Mouse (Mus musculus) frontal cortex, adult 2 months (tissue): Measurements from ENCODE around the gene Grxcr1. TPM values are rescaled to one million over a fixed set of nuclear protein-coding genes. Genes with fewer than 3 reads are reported as not detected.

Experiments
- DNase-seq, 2 experiments: peaks; one replicate each; pipeline ENCODE4 v3.0.0; 2022; ENCODE audit warnings: low spot score in 1 of 2; ENCODE audit errors: extremely low spot score in 1 of 2
- polyA plus RNA-seq: library from polyadenylated mRNA; depleted of rRNA; stranded (reverse); fragments of >200 nt; gene quantifications from 2 replicates; pipeline ENCODE4 v1.2.3, GENCODE M21; 2012; rRNA removed

The Grxcr1 gene
- polyA plus RNA-seq, 1 experiment: not detected

- peak in 1 of 2 experiments; percentile 21 for DNase-seq
Observed at GRCm38 (mm10) chr5:68086535-68087098, 55.0 kb downstream of the Grxcr1 start.

- no peak for DNase-seq
Observed at GRCm38 (mm10) chr5:68087174-68087573, 55.5 kb downstream of the Grxcr1 start.

GRCm38 (mm10) chr5:68093085-68093484, 61.5 kb downstream of the Grxcr1 start:
- DNase-seq: no peak

- no peak for DNase-seq
Observed at GRCm38 (mm10) chr5:68097665-68098624, 66.3 kb downstream of the Grxcr1 start.

- DNase-seq: peak; percentile 35 to 83
Observed at GRCm38 (mm10) chr5:68112430-68113036, 80.9 kb downstream of the Grxcr1 start.

DNA sequence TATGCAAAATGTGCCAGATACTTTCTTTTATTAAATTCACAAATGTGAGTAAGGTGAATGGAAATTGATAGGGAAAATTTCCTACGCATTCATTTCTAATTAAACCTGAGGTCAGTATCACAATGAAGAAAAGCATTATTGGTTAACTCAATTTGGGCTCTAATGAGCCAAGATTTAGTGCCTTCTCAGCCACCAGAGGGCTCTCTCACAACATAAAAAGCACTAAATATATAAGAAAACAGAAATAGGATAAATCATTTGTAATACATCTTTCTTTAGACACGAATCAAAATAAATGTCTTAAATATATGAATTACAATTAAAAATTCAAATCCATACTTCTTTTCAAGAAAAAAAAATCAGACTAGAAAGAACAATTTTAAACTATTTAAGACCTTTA, 89.2 kb downstream of the Grxcr1 start:
- no peak for DNase-seq

DNA sequence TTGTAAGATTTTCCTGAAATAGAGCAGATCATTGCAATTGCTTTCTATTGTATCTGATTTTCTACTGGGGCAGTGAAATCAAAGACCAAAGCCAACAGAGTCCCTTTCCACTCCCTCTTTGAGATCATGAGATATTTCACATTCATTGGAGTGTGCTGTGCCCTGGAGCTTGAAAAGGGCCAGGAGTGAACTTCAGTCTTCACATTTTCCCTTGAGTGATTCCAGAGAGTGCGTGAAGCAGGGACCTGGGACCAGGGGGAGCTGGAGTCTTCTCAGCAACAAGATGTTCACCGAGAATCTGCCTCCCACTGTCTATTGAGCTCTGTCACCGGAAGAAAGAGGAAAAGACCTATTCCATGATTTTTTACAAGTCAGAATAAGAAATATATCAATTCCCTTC, 91.2 kb downstream of the Grxcr1 start:
- DNase-seq: no peak

DNA sequence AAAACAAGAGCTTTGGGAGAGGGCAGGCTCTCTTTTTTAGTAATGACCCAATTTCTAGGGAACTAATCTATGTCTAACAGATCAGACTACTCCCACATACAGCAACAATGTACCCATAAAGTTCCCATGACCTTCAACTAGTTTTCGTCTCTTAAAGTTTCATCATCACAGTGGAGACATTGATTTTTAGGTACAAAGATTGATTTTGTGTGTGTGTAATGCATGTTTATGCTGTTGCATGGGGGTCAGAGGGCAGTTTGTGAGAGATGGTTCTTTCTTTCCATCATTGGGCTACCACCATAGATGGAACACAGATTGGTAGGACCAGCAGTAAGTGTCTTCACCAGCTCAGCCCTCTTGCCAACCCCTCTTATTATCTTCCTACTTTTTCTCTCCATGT, 93.8 kb downstream of the Grxcr1 start:
- DNase-seq: no peak

DNA sequence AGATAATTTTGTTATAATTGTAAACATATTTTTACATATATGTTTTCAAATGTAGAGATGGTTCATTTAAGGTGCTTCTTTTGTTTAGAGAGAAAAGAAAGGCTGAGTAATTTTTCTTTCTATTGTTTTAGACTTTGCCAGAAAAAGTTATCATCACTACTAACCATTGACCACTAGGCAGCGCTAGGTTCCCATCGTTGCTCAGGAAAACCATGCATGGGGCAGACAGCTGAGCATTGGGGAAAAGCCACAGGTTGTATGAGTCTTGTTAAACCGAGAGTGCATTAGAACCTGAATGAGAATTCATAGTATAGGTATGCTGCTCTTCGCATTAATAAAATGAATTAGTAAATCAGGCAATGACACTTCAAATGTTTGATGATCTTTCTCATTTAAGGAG, 96.8 kb downstream of the Grxcr1 start:
- DNase-seq: peak in 1 of 2 experiments; percentile 70

- DNase-seq: no peak
Observed at GRCm38 (mm10) chr5:68128821-68129608, 97.4 kb downstream of the Grxcr1 start.

DNA sequence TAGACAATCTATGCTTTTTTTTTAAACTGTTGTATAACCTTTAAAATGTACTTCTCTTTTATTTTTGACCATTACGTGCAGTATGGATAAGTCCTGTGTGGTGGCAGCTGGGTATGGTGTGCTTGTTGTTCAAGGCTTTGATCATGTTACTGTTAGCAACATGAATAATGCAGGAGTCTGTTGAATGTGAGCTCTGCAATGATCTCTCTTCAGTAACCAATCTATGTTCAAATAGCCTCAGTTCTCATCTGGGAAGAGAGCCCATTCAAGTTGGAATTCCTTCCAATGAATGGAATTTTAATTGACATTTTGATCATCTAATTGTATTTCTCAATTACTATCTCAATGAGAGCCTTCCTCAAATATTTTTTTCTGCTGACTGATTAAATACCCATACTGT, 115.2 kb downstream of the Grxcr1 start:
- no peak for DNase-seq

DNA sequence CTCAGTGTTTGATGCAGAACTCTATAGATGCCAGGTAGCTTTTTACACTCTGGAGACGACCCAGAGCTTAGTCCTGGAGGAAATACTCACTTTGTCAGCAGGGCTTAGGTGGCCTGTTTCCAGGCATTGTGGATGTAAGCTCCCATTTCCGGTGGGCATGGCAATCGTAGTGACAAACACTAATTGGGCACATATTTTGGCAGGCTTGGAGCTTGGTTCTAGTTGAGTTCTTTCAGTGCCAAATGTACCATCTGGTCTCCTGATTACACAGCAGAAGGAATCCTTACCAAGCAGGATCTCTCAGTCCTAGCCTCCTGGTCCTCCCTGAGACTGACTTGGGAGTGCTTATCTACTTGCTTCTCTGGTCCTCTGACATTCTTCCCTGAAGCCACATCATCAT, 118.3 kb downstream of the Grxcr1 start:
- no peak for DNase-seq

GRCm38 (mm10) chr5:68150347-68151043, 118.9 kb downstream of the Grxcr1 start:
- DNase-seq: no peak

- no peak for DNase-seq
Observed at GRCm38 (mm10) chr5:68162503-68162902, 130.9 kb downstream of the Grxcr1 start.

DNA sequence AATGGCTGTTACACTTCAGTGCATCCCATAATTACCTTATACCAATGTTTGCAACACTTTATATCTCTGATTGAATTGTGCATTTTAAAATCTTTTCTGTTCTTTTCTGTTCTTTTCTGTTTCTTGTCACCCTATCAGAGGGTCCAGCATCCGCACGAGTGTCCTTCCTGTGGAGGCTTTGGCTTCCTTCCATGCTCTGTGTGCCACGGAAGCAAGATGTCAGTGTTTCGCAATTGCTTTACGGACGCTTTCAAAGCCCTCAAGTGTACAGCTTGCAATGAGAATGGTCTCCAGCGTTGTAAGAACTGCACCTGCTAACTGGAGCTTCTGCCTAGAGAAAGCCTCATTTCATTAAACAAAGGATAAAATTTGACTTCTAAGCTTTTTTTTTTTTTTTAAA, 134.3 kb downstream of the Grxcr1 start:
- no peak for DNase-seq

Other genes with a start within 250 kb of the Grxcr1 start
- 56.3 and 66.2 TPM in 2 replicates for gene Atp8a1, start 184.4 kb upstream of the Grxcr1 start, polyA plus RNA-seq
- not detected in 2 replicates for gene Gm5108, start 90.2 kb upstream of the Grxcr1 start, polyA plus RNA-seq
- gene Gm21905, start 85.4 kb upstream of the Grxcr1 start, polyA plus RNA-seq: not detected in 2 replicates